Mouse (Mus musculus) hindbrain, embryonic 14.5 days (tissue): ENCODE measurements around the gene Kcnn1. TPM values are rescaled to one million over a fixed set of nuclear protein-coding genes. Genes with fewer than 3 reads are reported as not detected.

Experiments
- ATAC-seq: fragments of 200-750 bp; cut with Nextera tagmentation; 2 replicates; pipeline ENCODE4 v1.8.0; 2017; ENCODE audit warnings: moderate number of reproducible peaks, mild to moderate bottlenecking, moderate TSS enrichment, moderate library complexity; ENCODE audit not compliant: low FRiP score
- DNase-seq: peaks from one replicate; pipeline ENCODE4 v3.0.0-alpha.2; 2015; ENCODE audit warnings: low spot score
- H3K27ac ChIP-seq: fragments of 300-500 bp; sonication (generic); 2 replicates; pipeline ENCODE4 v1.5.1; 2014; ENCODE audit warnings: mild to moderate bottlenecking, moderate library complexity
- H3K27me3 ChIP-seq: fragments of 300-500 bp; sonication (generic); 2 replicates; pipeline ENCODE4 v1.6.1; 2014; ENCODE audit warnings: mild to moderate bottlenecking, low read length, mixed read lengths; ENCODE audit not compliant: control insufficient read depth, insufficient read depth
- H3K36me3 ChIP-seq: fragments of 300-500 bp; sonication (generic); replicated peaks from 2 replicates; pipeline ENCODE4 v1.6.1; 2014; ENCODE audit not compliant: control insufficient read depth, insufficient read depth
- H3K4me1 ChIP-seq: fragments of 300-500 bp; sonication (generic); replicated peaks from 2 replicates; pipeline ENCODE4 v1.6.1; 2014; ENCODE audit warnings: antibody characterized with exemption, low read length, mixed read lengths; ENCODE audit not compliant: control insufficient read depth, insufficient read depth
- H3K4me2 ChIP-seq: fragments of 300-500 bp; sonication (generic); replicated peaks from 2 replicates; pipeline ENCODE4 v1.6.1; 2014; ENCODE audit warnings: mild to moderate bottlenecking, moderate library complexity
- H3K4me3 ChIP-seq: fragments of 300-500 bp; sonication (generic); replicated peaks from 2 replicates; pipeline ENCODE4 v1.5.1; 2014; ENCODE audit warnings: mild to moderate bottlenecking, low read length
- H3K9ac ChIP-seq: fragments of 300-500 bp; sonication (generic); 2 replicates; pipeline ENCODE4 v1.6.1; 2014
- H3K9me3 ChIP-seq: fragments of 300-500 bp; sonication (generic); 2 replicates; pipeline ENCODE4 v1.6.1; 2016; ENCODE audit warnings: low read length; ENCODE audit not compliant: control insufficient read depth
- WGBS: fragments of 180-500 bp; shearing (Covaris S2); extraction: QIAGEN DNeasy Blood & Tissue Kit; methylation state at CpG from one replicate; pipeline ENCODE4 v1.1.7; 2014; 5-methylcytosine and 5-hydroxymethylcytosine counted together
- polyA plus RNA-seq: library from polyadenylated mRNA; unstranded; fragments of >200 nt; fragmentation: Nextera tagmentation; extraction: Ambion mirVana; gene quantifications from 2 replicates; pipeline ENCODE4 v1.2.1, GENCODE M21; 2014

Gene Kcnn1
- polyA plus RNA-seq, 1 experiment from 2014 or later = 10.0 TPM

DNA sequence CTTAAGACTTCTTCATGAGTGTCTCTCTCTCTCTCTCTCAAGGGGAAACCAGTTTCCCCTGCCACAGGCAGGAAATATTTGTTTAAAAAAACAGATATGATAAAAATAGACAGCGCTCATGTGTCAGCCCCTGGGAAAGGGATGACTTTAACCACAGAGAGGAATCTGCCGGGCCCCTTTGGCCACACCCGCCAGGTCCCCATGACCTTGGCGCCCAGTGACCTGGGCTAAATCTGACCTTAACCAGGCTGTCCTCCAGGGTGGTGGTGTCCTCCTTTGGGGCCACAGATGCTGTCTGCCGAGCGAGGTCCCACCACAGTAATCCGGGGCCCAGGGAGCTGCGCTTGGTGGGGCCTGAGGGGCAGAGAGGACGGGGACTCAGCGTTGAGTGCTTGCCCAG, 21.6 kb upstream of the Kcnn1 start:
- Histone ChIP-seq H3K4me1 (no peaks in the 10 kb centered on the region), H3K4me3 (no peak overlapping the region), H3K36me3 (no peaks in the 10 kb centered on the region), H3K4me2 (no peak overlapping the region), H3K27me3 (no peaks in the 10 kb centered on the region), H3K9me3 (0 out of 2 replicates have a peak, but pooled peaks cover 3% of the 10 kb centered on the region), H3K27ac (no peak overlapping the region), H3K9ac (no peak overlapping the region)
- ATAC-seq (no peak), DNase-seq (no peak)
- WGBS = 92% methylated on average over 10 of the region's 10 CpGs

DNA sequence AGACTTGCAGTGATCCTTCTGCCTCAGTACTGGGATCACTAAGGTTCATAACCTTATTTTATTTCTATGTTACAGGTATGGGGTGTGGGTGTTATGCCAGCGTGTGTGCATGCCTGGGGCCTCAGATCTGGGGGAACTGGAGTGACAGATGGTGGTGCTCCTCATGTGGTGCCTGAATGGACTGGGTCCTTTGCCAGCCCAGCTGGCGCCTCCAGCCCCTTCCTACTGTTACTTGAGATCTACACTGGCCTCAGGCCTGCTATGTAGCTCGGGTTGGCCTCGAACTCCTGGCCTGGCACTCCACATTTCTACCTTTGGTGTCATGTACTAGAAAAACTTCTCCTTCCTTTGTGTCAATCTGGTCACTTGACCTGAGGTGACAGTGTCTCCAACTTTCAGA, 21.1 kb upstream of the Kcnn1 start:
- 80% methylated on average over 4 of the region's 4 CpGs for WGBS
- no peak overlapping the region for H3K4me2 ChIP-seq
- no peaks in the 10 kb centered on the region for H3K36me3 ChIP-seq
- ATAC-seq = no peak
- no peak overlapping the region for H3K9ac ChIP-seq
- H3K4me3 ChIP-seq = no peak overlapping the region
- H3K27me3 ChIP-seq = no peaks in the 10 kb centered on the region
- H3K27ac ChIP-seq = no peak overlapping the region
- 0 out of 2 replicates have a peak, but pooled peaks cover 3% of the 10 kb centered on the region for H3K9me3 ChIP-seq
- no peaks in the 10 kb centered on the region for H3K4me1 ChIP-seq
- no peak for DNase-seq

DNA sequence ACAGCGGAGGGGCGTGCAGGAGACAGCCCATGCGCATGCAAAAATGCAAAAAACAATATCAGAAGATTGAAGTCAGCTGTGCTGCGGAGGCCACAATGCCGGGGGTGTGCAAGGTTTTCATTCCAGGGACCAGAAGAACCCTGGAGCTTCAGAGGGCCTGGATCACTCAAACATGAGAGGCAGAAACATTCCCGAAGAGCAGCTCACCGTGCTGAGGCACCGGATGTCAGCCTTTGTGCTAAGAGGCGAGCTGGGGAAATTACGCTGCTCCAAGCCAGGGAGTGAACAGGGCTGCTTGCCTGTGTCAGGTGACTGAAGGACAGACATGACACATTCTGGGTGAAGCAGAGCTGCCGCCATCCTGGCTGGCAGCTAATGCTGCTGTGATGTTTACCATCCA, 17.5 kb upstream of the Kcnn1 start:
- ATAC-seq (no peak), DNase-seq (no peak)
- Histone ChIP-seq H3K36me3 (no peaks in the 10 kb centered on the region), H3K27me3 (no peaks in the 10 kb centered on the region), H3K27ac (no peak overlapping the region), H3K9ac (no peak overlapping the region), H3K4me1 (no peaks in the 10 kb centered on the region), H3K9me3 (no peaks in the 10 kb centered on the region), H3K4me2 (no peak overlapping the region), H3K4me3 (no peak overlapping the region)
- WGBS = 38% methylated on average over 11 of the region's 11 CpGs

DNA sequence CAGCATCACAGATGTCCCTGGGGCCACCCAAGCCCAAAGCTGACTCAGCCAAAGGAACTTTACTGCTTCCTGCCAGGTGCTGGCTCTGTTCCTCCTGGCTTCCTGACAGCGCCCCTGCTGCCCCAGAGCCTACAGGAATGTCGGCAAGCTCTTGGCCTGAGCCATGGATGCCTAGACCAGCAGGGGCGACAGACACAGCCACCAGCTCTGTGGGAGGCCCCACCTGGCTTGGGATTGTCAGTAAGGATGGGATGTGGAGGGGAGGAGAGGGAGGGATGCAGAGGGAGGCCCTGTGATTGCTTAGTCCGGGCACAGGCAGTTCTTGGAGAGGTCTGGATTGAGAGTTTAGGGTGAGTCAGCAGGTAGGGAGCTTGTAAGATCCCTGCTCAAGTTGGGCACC, 17.1 kb upstream of the Kcnn1 start:
- no peaks in the 10 kb centered on the region for H3K4me1 ChIP-seq
- 0 out of 2 replicates have a peak overlapping the region, but pooled peaks have one; percentile 11 for H3K9ac ChIP-seq
- H3K4me2 ChIP-seq = no peak overlapping the region
- DNase-seq (no peak), ATAC-seq (no peak)
- H3K36me3 ChIP-seq = no peaks in the 10 kb centered on the region
- WGBS = 17% methylated on average over 4 of the region's 4 CpGs
- no peaks in the 10 kb centered on the region for H3K9me3 ChIP-seq
- H3K4me3 ChIP-seq = no peak overlapping the region
- no peak overlapping the region for H3K27ac ChIP-seq
- H3K27me3 ChIP-seq = no peaks in the 10 kb centered on the region

DNA sequence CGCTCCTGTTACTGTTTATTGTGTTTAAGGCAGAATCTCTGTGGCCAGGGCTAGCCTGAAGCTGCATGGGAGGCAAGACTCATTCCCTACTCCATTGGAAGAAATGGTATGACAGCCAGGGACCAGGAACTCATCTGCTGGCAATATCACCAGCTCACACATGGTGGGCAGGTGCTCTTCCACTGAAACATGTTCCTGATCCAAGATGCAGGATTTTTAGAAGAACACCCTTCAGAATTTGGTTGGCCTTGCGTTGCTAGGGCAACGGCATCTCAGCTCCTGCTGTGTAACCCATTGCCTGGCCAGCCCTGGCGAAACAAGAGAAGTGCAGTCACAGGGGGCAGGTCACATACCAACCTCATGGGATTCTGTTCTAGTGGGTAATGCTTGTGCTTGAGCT, 16.4 kb upstream of the Kcnn1 start:
- Histone ChIP-seq H3K4me2 (no peak overlapping the region), H3K27me3 (no peaks in the 10 kb centered on the region), H3K4me1 (no peaks in the 10 kb centered on the region), H3K27ac (no peak overlapping the region), H3K9ac (no peak overlapping the region), H3K36me3 (no peaks in the 10 kb centered on the region), H3K4me3 (no peak overlapping the region), H3K9me3 (no peaks in the 10 kb centered on the region)
- ATAC-seq (no peak), DNase-seq (no peak)
- 44% methylated on average over 4 of the region's 4 CpGs for WGBS

DNA sequence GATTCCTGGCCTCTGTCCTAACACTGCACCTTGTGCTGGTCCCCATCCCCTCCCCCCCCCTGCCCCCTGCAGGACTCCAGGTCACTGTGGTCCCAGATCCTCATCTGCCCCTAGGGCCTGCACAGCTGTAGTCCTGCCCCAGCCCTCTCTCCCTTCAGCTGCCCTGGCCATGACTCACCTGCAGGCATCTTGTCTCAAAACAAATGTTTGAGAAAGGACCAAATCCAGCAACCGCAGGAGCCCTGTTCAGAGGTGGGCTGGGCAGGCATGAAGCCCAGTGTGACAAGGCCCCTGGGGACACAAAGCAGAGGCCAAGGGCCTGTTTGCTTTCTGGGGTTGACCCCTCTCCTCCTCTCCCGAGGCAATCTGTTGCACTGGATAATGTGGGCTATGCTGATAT, 15.1 kb upstream of the Kcnn1 start:
- Histone ChIP-seq H3K4me2 (no peak overlapping the region), H3K36me3 (no peaks in the 10 kb centered on the region), H3K27ac (no peak overlapping the region), H3K9ac (no peak overlapping the region), H3K4me1 (no peaks in the 10 kb centered on the region), H3K9me3 (no peaks in the 10 kb centered on the region), H3K4me3 (no peak overlapping the region), H3K27me3 (no peaks in the 10 kb centered on the region)
- DNase-seq (no peak), ATAC-seq (no peak)
- WGBS = 54% methylated on average over 2 of the region's 2 CpGs

DNA sequence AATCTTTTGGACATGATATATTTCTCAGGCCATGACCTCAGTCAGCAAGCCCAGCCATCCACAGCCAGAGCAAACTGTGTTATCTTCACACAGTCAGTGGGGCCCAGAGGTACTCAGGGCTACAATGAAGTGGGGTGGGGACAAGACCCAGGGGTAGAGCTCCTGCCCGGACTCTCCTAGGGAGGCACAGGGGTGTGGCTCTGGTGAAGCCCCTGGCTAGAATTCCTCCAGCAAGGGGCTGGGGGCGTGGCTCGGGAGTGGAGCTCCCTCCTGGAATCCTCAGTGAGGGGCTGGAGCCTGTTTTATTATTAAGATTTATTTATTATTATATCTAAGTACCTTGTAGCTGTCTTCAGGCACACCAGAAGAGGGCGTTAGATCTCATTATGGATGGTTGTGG, 13.3 kb upstream of the Kcnn1 start:
- Histone ChIP-seq H3K27me3 (no peaks in the 10 kb centered on the region), H3K4me1 (peaks cover 5% of the 10 kb centered on the region; the same call in 1 of the 2 replicates), H3K9me3 (no peaks in the 10 kb centered on the region), H3K27ac (no peak overlapping the region), H3K4me2 (no peak overlapping the region), H3K36me3 (no peaks in the 10 kb centered on the region), H3K4me3 (no peak overlapping the region), H3K9ac (no peak overlapping the region)
- 75% methylated on average over 4 of the region's 4 CpGs for WGBS
- DNase-seq (no peak), ATAC-seq (no peak)

DNA sequence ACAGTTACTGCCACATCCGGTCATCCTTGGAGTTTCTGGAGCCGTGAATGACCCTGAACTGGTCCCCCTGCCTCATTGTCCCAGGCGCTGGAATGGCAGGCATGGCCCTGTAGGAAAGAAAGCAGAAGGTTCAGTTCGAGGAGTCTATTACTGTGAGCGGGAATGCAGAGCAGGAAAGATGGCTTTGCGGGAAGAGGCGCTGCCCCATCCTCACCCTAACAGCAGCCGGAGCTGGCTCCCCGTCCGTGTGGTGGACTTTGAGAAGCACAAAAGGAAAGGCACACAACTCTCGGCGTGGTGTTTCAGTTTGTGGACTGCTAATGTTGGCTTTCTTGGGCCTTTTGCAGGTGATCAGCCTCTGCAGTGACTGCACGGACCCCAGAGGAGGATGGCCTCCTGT, 11.4 kb upstream of the Kcnn1 start:
- no peaks in the 10 kb centered on the region for H3K36me3 ChIP-seq
- H3K4me1 ChIP-seq = peaks cover 5% of the 10 kb centered on the region; the same call in 1 of the 2 replicates
- no peak overlapping the region; the same call in 1 of the 2 replicates for H3K9ac ChIP-seq
- 0 out of 2 replicates have a peak overlapping the region, but pooled peaks have one; percentile 96 for H3K27ac ChIP-seq
- DNase-seq (no peak), ATAC-seq (no peak)
- H3K4me2 ChIP-seq = no peak overlapping the region
- H3K9me3 ChIP-seq = no peaks in the 10 kb centered on the region
- no peak overlapping the region for H3K4me3 ChIP-seq
- H3K27me3 ChIP-seq = no peaks in the 10 kb centered on the region
- 88% methylated on average over 13 of the region's 13 CpGs for WGBS

DNA sequence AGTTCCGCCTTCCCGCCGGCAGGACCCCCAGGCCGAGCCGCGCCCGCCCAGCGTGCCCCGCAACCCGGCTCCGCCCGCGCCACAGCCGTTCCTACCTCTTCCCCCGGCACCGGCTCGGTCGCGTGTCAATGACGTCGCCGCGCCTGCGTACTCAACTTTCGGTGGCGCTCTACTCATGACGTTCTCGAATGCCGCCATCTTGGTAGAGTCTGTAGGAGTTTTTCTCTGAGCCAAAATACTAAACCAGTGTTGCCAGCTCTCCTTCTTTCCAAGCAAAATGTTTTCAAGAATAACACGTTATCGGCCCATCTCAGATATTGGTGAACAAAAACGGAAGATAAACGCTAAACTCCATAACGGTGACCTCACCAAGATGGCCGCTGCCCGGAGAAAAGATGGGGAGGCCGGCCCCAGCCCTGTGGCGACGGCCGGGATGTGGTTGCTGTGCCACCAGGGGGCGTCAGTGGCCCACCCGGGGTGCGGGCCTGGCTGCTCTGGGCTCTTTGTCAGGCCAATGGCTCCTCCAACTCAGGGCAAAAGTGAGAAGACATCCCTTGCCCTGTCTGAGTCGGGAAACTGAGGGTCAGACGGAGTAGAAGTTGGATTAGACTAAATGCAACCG, 10.4 kb upstream of the Kcnn1 start, which contains the start of gene Ccdc124:
Ccdc124 (minus strand) TSS at position 572 of the 622 bp plus-strand sequence.
- Histone ChIP-seq H3K4me2 (peak within 1 kb of the TSS; percentile 71), H3K4me3 (peak within 1 kb of the TSS; percentile 67), H3K9me3 (no peaks in the 10 kb centered on the region), H3K36me3 (no peaks in the 10 kb centered on the region; the same call in 1 of the 2 replicates), H3K4me1 (peaks cover 14% of the 10 kb centered on the region), H3K27me3 (no peaks in the 10 kb centered on the region), H3K9ac (peak within 1 kb of the TSS; percentile 69), H3K27ac (peak within 1 kb of the TSS; percentile 96)
- peak; percentile 97 for DNase-seq
- WGBS = 1% methylated on average over 46 of the region's 46 CpGs
- peak; percentile 88 for ATAC-seq
